Mouse (Mus musculus) neural tube, embryonic 13.5 days (tissue): ENCODE measurements around the gene Asphd1. TPM values are rescaled to one million over a fixed set of nuclear protein-coding genes. Genes with fewer than 3 reads are reported as not detected.

Experiments used
- ATAC-seq: fragments of 200-750 bp; cut with Nextera tagmentation; 2 replicates; pipeline ENCODE4 v1.8.0; 2017; ENCODE audit warnings: low read depth, mild to moderate bottlenecking, moderate TSS enrichment, moderate library complexity
- H3K27ac ChIP-seq: fragments of 300-500 bp; sonication (generic); replicated peaks from 2 replicates; pipeline ENCODE4 v1.5.1; 2015; ENCODE audit warnings: moderate library complexity, mild to moderate bottlenecking, inconsistent platforms
- H3K27me3 ChIP-seq: fragments of 300-500 bp; sonication (generic); 2 replicates; pipeline ENCODE4 v1.6.1; 2015; ENCODE audit warnings: mild to moderate bottlenecking, inconsistent platforms
- H3K36me3 ChIP-seq: fragments of 300-500 bp; sonication (generic); 2 replicates; pipeline ENCODE4 v1.6.1; 2015; ENCODE audit warnings: mild to moderate bottlenecking, inconsistent platforms
- H3K4me1 ChIP-seq: fragments of 300-500 bp; sonication (generic); replicated peaks from 2 replicates; pipeline ENCODE4 v1.6.1; 2015; ENCODE audit warnings: inconsistent platforms
- H3K4me2 ChIP-seq: fragments of 300-500 bp; sonication (generic); 2 replicates; pipeline ENCODE4 v1.6.1; 2015; ENCODE audit warnings: inconsistent platforms, mild to moderate bottlenecking, moderate library complexity
- H3K4me3 ChIP-seq: fragments of 300-500 bp; sonication (generic); 2 replicates; pipeline ENCODE4 v1.5.1; 2015; ENCODE audit warnings: mild to moderate bottlenecking, inconsistent platforms
- H3K9ac ChIP-seq: fragments of 300-500 bp; sonication (generic); 2 replicates; pipeline ENCODE4 v1.6.1; 2015; ENCODE audit warnings: moderate library complexity, mild to moderate bottlenecking, inconsistent platforms
- H3K9me3 ChIP-seq: fragments of 300-500 bp; sonication (generic); 2 replicates; pipeline ENCODE4 v1.6.1; 2016; ENCODE audit warnings: inconsistent platforms
- WGBS: fragments of 180-500 bp; shearing (Covaris S2); methylation state at CpG from one replicate; pipeline ENCODE4 v1.1.7; 2015; 5-methylcytosine and 5-hydroxymethylcytosine counted together
- polyA plus RNA-seq: library from polyadenylated mRNA; unstranded; fragments of >200 nt; fragmentation: Nextera tagmentation; extraction: Ambion mirVana; gene quantifications from 2 replicates; pipeline ENCODE4 v1.2.1, GENCODE M21; 2015

The Asphd1 gene
- 5.6 and 6.6 TPM in 2 replicates for polyA plus RNA-seq

DNA sequence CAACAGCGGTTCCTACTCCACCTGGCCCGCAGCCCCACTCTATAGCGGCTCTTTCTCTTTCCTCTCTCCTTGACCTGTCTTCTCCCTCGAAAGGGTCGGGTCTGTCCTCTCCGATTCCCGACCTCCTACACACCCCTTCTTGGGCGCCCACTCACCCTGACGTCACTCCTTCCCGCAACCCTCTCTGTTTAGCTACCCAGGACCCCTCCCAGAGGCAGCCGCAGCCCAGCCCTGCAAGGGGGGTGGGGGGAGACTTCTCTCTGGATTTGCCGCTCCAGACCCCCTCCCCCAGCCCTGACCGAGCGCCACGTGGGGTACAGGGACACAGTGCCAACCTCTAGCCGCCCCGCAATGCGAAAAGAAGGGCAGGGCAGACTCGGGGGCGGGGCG lies at the start of gene Asphd1:
Gene Asphd1 (minus strand): TSS at position 180 of the 390 bp plus-strand sequence.
- peak within 1 kb of the TSS; percentile 58 for H3K4me3 ChIP-seq
- peaks cover 38% of the 10 kb centered on the region for H3K36me3 ChIP-seq
- peak within 1 kb of the TSS; percentile 78 for H3K9ac ChIP-seq
- no peaks in the 10 kb centered on the region for H3K9me3 ChIP-seq
- H3K4me2 ChIP-seq: peak within 1 kb of the TSS; percentile 99
- peaks cover 25% of the 10 kb centered on the region for H3K27me3 ChIP-seq
- H3K27ac ChIP-seq: peak within 1 kb of the TSS; percentile 94
- under 1% methylated on average over 21 of the region's 21 CpGs for WGBS
- peak; percentile 57 for ATAC-seq
- H3K4me1 ChIP-seq: peaks cover 75% of the 10 kb centered on the region

DNA sequence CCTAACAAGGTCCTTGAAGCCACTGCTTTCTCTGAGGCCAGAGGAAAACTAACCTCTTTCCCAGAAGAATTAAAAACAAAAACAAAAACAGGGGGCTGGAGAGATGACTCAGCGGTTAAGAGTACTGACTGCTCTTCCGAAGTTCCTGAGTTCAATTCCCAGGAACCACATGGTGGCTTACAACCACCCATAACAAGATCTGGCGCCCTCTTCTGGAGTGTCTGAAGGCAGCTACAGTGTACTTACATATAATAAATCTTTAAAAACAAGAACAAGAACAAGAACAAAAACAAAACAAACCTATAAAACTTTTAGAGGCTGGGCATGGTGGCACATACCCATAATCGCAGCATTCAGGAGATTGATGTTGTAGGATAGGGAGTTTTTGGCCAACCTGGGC lies 47.1 kb upstream of the Asphd1 start:
- Histone ChIP-seq H3K27me3 (no peaks in the 10 kb centered on the region), H3K27ac (no peak overlapping the region), H3K4me2 (no peak overlapping the region), H3K9ac (no peak overlapping the region), H3K36me3 (no peaks in the 10 kb centered on the region), H3K4me3 (no peak overlapping the region), H3K4me1 (no peaks in the 10 kb centered on the region), H3K9me3 (no peaks in the 10 kb centered on the region)
- ATAC-seq: no peak
- WGBS: 84% methylated on average over 4 of the region's 4 CpGs

DNA sequence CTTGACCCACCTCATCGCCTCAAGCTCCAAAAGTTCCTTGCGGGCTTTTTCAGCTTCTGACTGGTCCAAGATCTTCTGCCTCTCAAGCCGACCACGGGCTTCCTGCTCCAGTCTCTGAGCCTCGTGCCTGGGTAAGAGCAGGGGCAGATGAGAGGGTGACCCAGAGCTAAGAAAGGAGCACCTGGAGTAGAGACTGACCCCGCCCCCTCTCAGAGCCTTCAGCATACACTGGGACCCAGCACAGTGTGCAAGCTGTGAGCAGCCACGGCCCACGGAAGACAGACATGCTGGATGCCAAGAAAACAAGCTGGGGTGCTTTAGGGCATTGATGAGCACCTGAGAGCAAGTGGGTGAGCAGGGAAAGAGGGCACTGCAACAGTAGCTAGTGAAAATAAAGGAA lies 39.4 kb upstream of the Asphd1 start:
- no peaks in the 10 kb centered on the region for H3K9me3 ChIP-seq
- no peaks in the 10 kb centered on the region for H3K4me1 ChIP-seq
- no peak overlapping the region for H3K4me2 ChIP-seq
- H3K27ac ChIP-seq: no peak overlapping the region
- no peak overlapping the region for H3K4me3 ChIP-seq
- 70% methylated on average over 8 of the region's 8 CpGs for WGBS
- H3K27me3 ChIP-seq: no peaks in the 10 kb centered on the region
- H3K36me3 ChIP-seq: no peaks in the 10 kb centered on the region
- ATAC-seq: no peak
- no peak overlapping the region for H3K9ac ChIP-seq

DNA sequence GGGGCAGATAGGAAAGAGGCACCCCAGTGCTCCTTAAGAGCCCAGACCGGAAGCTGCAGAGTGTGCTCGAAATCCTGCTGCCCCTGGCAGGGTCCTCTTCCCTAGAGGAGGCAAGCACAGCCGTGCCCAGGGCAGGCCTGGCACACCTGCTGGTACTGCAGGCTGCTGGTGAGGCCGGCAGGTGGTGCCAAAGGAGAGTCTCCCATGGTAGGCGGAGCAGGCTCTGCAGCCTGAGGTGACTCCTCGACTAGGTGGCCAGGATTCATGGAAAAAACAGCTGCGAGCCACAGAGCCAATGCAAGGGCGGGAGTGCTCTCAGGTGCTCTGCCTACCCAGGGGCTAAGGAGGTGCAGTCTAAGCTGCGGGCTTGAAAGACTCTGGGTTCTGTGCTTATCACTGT lies 36.9 kb upstream of the Asphd1 start:
- ATAC-seq: no peak
- Histone ChIP-seq H3K27ac (no peak overlapping the region), H3K36me3 (peaks cover 3% of the 10 kb centered on the region; the same call in 1 of the 2 replicates), H3K4me3 (no peak overlapping the region), H3K4me2 (no peak overlapping the region), H3K9me3 (no peaks in the 10 kb centered on the region), H3K4me1 (no peaks in the 10 kb centered on the region), H3K27me3 (no peaks in the 10 kb centered on the region), H3K9ac (no peak overlapping the region)
- 52% methylated on average over 9 of the region's 9 CpGs for WGBS

DNA sequence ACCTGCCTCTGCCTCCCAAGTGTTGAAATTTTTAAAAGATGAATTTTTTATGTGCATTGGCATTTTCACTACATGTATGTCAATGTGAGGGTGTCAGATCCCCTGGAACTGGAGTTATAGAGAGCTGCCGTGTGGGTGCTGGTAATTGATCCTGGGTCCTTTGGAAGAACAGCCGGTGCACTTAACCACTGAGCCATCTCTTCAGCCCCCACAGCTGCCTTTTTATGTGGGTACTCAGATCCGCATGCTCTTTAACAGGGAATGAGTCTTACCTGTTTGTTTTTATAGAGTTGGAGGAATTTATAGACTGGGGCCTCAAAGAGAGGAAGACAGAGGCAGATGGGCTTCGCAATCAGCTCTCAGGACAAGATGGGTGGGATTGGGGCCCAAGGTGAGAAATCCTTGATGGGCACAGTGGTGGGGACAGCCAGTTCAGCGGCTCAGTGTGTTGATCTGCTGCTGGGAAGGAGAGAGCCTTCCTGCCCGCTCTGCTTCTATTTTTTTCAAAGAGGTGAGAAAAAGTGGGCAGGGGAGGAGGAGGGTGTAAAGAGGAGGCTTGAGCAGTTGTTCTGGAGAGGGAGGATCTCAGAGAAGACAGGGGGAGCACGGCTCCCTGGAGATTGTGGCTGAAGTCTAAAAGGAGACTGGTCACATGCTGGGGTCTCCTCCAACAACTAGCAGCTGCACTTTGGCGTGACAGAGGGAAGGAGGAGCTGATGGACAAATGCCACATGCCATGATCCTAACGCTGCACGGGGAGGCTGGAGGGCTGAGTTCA lies 35.5 kb upstream of the Asphd1 start:
- Histone ChIP-seq H3K4me2 (no peak overlapping the region), H3K4me3 (no peak overlapping the region), H3K27ac (no peak overlapping the region), H3K27me3 (no peaks in the 10 kb centered on the region), H3K4me1 (no peaks in the 10 kb centered on the region), H3K36me3 (peaks cover 16% of the 10 kb centered on the region), H3K9me3 (no peaks in the 10 kb centered on the region), H3K9ac (no peak overlapping the region)
- 58% methylated on average over 10 of the region's 10 CpGs for WGBS
- no peak for ATAC-seq

DNA sequence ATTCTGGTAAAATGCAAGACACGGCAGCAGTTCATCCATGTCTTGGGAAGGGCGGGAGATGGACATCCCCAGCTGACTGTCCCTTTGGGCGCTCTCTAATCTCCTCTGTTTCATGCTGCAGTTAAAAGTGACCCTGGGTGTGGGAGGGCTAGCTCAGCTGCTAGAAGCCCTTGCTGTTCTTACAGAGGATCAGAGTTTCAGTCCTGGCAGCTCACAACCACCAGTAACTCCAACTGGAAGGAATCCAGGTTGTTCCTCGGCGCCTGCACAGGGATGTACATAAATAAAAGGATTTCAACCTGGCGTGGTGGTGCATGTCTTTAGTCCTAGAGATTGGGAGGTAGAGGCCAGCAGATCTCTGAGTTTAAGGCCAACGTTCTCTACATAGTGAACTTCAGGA lies 33.7 kb upstream of the Asphd1 start:
- H3K9ac ChIP-seq: no peak overlapping the region
- H3K27me3 ChIP-seq: no peaks in the 10 kb centered on the region
- H3K9me3 ChIP-seq: no peaks in the 10 kb centered on the region
- 83% methylated on average over 7 of the region's 7 CpGs for whole genome bisulfite sequencing
- ATAC-seq: no peak
- H3K36me3 ChIP-seq: peaks cover 34% of the 10 kb centered on the region
- H3K4me1 ChIP-seq: peaks cover 3% of the 10 kb centered on the region; the same call in 1 of the 2 replicates
- H3K4me2 ChIP-seq: no peak overlapping the region
- no peak overlapping the region for H3K4me3 ChIP-seq
- no peak overlapping the region for H3K27ac ChIP-seq

DNA sequence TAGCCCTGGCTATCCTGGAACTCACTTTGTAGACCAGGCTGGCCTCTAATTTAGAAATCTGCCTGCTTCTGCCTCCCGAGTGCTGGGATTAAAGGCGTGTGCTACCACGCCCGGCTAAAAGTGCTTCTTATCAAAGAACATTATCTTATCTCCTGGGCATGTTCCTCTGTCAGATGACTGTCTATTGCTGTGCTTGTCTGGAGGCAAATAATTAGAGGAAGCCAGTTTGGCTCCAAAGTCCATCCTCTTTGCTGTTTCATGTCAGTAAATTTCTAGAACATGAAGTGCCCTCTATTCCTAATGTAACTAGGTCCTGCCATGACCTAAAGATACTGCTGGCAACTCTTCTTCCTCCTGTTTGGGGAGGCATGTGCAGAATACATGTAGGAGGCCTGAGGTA lies 32.7 kb upstream of the Asphd1 start:
- H3K9me3 ChIP-seq: no peaks in the 10 kb centered on the region
- no peak overlapping the region for H3K9ac ChIP-seq
- no peak for ATAC-seq
- H3K27ac ChIP-seq: no peak overlapping the region
- H3K27me3 ChIP-seq: no peaks in the 10 kb centered on the region
- WGBS: 96% methylated on average over 4 of the region's 4 CpGs
- peaks cover 13% of the 10 kb centered on the region for H3K4me1 ChIP-seq
- H3K36me3 ChIP-seq: peaks cover 37% of the 10 kb centered on the region
- no peak overlapping the region for H3K4me2 ChIP-seq
- H3K4me3 ChIP-seq: no peak overlapping the region

DNA sequence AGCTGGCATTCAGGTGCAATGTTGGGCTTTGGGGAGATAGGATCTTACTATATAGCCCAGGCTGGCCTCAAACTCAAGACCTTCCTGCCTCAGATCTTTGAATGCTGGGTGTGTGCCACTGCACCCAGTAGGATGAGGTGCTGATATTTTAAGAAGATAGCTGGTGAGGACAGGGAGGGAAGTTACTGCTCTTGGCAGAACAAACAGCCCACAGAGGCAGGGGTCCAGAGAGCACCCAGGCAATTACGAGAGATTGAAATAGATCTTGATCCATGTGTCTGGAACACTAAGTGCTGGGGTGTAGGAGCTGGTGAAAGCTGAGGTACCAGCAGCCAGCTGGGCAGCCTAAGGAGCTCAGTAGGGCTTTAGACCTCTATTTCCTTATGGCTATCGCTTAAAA lies 32.2 kb upstream of the Asphd1 start:
- no peak for ATAC-seq

DNA sequence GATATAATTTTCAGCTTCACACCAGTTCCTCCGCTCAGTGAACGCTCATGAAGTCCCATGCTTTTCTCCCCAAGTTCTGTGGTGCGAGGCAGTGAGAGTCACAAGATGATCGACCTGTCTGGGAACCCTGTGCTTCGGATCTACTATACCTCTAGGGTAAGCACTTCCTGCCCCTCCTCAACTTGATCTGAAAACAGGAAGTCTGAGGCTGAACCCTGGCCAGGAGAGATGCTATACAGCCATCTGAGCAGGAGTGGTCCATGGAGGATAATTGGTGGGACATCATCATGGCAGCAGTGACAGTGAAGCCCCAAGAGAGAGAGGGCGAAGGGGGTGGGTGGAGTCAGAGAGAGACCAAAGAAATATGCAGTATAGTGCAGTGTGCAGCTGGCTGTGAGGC lies 29.5 kb upstream of the Asphd1 start:
- Histone ChIP-seq H3K36me3 (peaks cover 37% of the 10 kb centered on the region), H3K27me3 (no peaks in the 10 kb centered on the region), H3K9ac (no peak overlapping the region), H3K9me3 (no peaks in the 10 kb centered on the region), H3K4me1 (peaks cover 20% of the 10 kb centered on the region), H3K4me2 (no peak overlapping the region), H3K4me3 (no peak overlapping the region), H3K27ac (no peak overlapping the region)
- 95% methylated on average over 6 of the region's 6 CpGs for WGBS
- no peak for ATAC-seq

More for the DNA sequence above, 32.2 kb upstream of the Asphd1 start:
- H3K4me2 ChIP-seq: no peak overlapping the region
- H3K4me1 ChIP-seq: peaks cover 16% of the 10 kb centered on the region
- no peak overlapping the region for H3K4me3 ChIP-seq
- peaks cover 37% of the 10 kb centered on the region for H3K36me3 ChIP-seq
- H3K27ac ChIP-seq: no peak overlapping the region
- no peaks in the 10 kb centered on the region for H3K9me3 ChIP-seq
- H3K27me3 ChIP-seq: no peaks in the 10 kb centered on the region
- WGBS: 95% methylated on average over 2 of the region's 2 CpGs
- H3K9ac ChIP-seq: no peak overlapping the region

DNA sequence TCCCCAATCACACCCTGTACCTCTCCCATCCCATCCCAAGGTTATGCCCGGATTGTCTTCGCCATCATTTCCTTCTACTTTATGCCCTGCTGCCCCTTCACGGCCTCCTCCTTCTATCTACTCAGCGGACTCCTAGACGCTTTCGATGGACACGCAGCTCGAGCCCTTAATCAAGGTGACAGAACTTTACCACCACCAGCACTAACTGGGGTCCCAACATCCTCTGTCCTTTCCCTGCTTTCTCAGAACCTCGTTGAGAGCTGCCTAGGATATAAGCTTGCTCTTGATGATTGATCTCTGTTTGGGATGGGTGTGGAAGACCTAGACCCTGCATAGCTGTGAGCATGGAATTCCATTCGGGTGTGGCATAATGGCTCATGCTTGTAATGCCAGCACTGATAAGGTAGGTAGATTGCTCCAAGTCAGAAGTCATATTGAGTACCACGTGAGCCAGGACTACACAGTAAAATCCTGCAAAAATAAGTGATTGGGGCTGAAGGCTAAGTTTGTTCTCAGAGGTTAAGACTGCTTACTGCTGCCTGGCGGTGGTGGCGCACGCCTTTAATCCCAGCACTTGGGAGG lies 27.6 kb upstream of the Asphd1 start:
- H3K9me3 ChIP-seq: no peaks in the 10 kb centered on the region
- H3K9ac ChIP-seq: peak overlapping the region; percentile 98
- peaks cover 44% of the 10 kb centered on the region for H3K36me3 ChIP-seq
- H3K27me3 ChIP-seq: no peaks in the 10 kb centered on the region
- peak overlapping the region; percentile 99 for H3K4me3 ChIP-seq
- peak overlapping the region; percentile 98 for H3K27ac ChIP-seq
- H3K4me2 ChIP-seq: peak overlapping the region; percentile 91
- H3K4me1 ChIP-seq: peaks cover 20% of the 10 kb centered on the region
- ATAC-seq: no peak
- WGBS: 29% methylated on average over 14 of the region's 14 CpGs

DNA sequence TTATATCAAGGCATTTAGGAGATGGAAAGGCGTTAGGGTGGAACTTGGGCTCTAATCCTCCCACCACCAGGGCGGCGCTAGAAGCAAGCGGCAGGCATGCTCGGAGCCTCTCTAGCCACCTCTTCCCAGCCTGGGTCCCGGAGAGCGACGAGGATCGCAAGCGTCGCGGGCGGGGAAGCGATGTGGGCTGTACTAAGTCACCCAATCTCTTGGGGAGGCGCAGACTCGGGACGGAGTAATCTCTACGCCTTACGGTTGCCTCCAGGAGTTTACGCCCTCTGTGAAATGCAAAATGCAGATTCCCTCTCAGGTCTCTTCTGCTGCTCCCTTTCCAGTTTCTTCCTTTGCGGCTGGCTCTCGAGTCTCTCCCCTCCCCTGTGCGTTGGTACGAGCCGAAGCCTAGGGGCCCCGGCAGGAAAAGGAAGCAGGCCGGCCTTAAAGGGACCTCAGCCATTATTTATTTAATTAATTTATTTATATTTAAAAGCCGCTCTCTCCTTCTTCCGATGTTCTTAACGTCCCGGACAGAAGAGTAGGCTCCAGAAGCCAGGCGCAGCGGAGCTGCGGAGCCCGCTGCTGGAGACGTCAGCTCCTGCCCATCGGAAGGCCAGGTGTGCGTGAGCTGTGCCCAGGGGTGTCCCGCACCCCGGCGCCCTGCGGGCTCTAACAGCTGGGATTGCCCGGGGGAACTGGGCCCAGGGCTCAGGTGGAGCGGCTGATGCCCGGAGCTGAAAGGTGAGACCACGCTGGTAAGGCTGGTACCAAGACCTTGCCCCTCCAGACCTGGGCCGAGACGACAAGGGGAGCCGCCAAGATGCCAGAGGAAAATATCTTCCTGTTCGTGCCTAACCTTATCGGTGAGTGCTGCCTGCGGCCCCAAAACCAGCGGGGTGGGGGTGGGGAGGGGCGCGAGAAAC lies 26.8 kb upstream of the Asphd1 start, which contains the start of gene Cdiptos:
Gene Cdiptos (minus strand): TSS at position 149 of the 917 bp plus-strand sequence.
- under 1% methylated on average over 55 of the region's 55 CpGs for WGBS
- Histone ChIP-seq H3K27me3 (no peaks in the 10 kb centered on the region), H3K9ac (peak within 1 kb of the TSS; percentile 98), H3K9me3 (no peaks in the 10 kb centered on the region), H3K4me1 (peaks cover 20% of the 10 kb centered on the region), H3K4me3 (peak within 1 kb of the TSS; percentile 99), H3K27ac (peak within 1 kb of the TSS; percentile 98), H3K4me2 (peak within 1 kb of the TSS; percentile 91), H3K36me3 (peaks cover 47% of the 10 kb centered on the region)
- peak; percentile 96 for ATAC-seq

DNA sequence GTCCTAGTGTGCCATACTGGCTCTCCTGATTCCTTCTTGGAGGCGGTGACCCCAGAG lies 26.3 kb upstream of the Asphd1 start, which contains the start of gene Cdipt:
Gene Cdipt (plus strand): TSS at position 22 of the 57 bp plus-strand sequence.
- Histone ChIP-seq H3K27me3 (no peaks in the 10 kb centered on the region), H3K9me3 (no peaks in the 10 kb centered on the region), H3K36me3 (peaks cover 48% of the 10 kb centered on the region), H3K9ac (peak within 1 kb of the TSS; percentile 98), H3K4me3 (peak within 1 kb of the TSS; percentile 99), H3K27ac (peak within 1 kb of the TSS; percentile 98), H3K4me1 (peaks cover 20% of the 10 kb centered on the region), H3K4me2 (peak within 1 kb of the TSS; percentile 91)
- ATAC-seq: no peak
- WGBS: 0% methylated on average over 1 of the region's 1 CpGs
